Mouse (Mus musculus) heart, adult 10 weeks (tissue): ENCODE measurements around the gene Ces2b. TPM values are rescaled to one million over a fixed set of nuclear protein-coding genes. Genes with fewer than 3 reads are reported as not detected.

Experiments
- polyA plus RNA-seq: library from polyadenylated mRNA; stranded (reverse); fragments of 350-450 nt; fragmentation: Illumina TruSeq; extraction: RNeasy Lipid Tissue Mini Kit (QIAGEN cat#74804); gene quantifications from one replicate; pipeline ENCODE4 v1.2.3, GENCODE M21; 2014; ENCODE audit warnings: low read depth, low replicate concordance

The Ces2b gene
- polyA plus RNA-seq, result not detected

DNA sequence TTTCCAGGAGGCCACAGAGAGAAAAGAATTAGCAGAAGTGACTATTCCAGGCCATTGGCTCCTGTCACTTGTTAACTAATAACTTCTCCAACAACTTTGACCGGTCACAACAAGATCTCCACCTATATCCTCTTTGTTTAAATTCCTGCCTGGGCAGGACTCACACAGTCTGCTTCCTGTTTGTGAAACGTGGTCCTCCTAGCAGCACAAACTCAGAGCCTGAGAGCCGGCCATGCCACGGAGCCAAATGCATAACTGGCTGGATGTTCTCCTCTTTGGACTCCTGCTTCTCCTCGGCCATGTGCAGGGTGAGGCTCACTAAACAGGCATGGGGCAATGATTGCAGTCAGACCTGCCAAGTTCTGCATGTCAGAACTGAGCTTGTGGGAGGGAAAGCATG, at the start of gene Ces2b:
Gene Ces2b (plus strand): TSS at position 133 of the 400 bp plus-strand sequence.

DNA sequence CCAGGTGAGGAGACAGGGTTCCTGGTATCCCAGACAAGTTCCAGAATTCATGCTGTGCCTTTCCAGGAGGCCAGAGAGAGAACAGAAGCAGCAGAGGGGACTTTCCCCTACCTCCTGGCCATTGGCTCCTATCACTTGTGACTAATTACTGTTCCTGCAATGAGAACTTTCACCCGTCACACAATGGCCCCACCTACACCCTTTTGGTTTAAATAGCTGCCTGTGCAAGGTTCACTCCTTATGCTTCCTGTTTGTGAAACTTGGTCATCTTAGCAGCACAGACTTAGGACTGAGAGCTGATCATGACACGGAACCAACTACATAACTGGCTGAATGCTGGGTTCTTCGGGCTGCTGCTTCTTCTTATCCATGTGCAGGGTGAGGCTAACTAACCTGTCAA, 15.5 kb downstream of the Ces2b start, which contains the start of gene Ces2c:
Gene Ces2c (plus strand): TSS at position 238 of the 400 bp plus-strand sequence.

Other genes starting within 250 kb of the Ces2b start
- gene Pdp2, start 240.1 kb upstream of the Ces2b start, polyA plus RNA-seq, result 15.0 TPM
- gene Cdh16, start 207.2 kb upstream of the Ces2b start, polyA plus RNA-seq, result 4.3 TPM
- 272 TPM for gene Rrad, start 200.2 kb upstream of the Ces2b start, polyA plus RNA-seq
- gene Ciao2b, start 189.6 kb upstream of the Ces2b start, polyA plus RNA-seq, result 58.7 TPM
- 0.24 TPM for gene Ces2a, start 97.6 kb upstream of the Ces2b start, polyA plus RNA-seq
- not detected for gene Ces2c, start 15.5 kb downstream of the Ces2b start, polyA plus RNA-seq
- 2.0 TPM for gene Ces2e, start 94.7 kb downstream of the Ces2b start, polyA plus RNA-seq
- not detected for gene Ces2f, start 115.8 kb downstream of the Ces2b start, polyA plus RNA-seq
- gene Ces2g, start 130.1 kb downstream of the Ces2b start, polyA plus RNA-seq, result 2.8 TPM
- not detected for gene Ces2h, start 169.3 kb downstream of the Ces2b start, polyA plus RNA-seq
- 0.42 TPM for gene Ces3a, start 217.0 kb downstream of the Ces2b start, polyA plus RNA-seq